Mouse (Mus musculus): ENCODE data around the gene Fbxo34.

DNA sequence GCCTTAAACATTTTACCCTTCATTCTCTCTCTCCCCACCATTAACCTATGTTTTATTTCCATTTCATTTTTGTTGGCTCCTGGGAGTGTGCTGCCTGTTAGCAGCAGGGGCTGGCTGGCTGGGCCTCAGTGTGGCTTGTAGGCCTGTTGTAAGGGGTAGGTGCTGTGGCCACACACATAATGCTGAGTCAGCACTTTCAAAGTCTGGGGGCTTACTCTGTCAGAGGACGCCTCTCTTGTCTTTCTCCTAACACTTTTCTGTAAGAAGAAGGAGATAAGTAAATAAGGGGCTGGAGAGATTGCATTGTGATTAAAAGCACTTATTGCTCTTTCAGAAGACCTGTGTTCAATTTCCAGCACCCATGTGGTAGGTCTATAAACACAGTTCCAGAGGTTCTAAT, 32.9 kb downstream of the Fbxo34 start:
- TF ChIP-seq CTCF (conservative IDR thresholded peaks at IDR 0.05; ENCODE audit: low read length) (no peak), NANOG (IDR thresholded peaks at IDR 0.05; ENCODE audit: borderline replicate concordance, low read length) (no peak)
